Mouse (Mus musculus): ENCODE data around the gene Tyk2. TPM values are rescaled to one million over a fixed set of nuclear protein-coding genes. Genes with fewer than 3 reads are reported as not detected.

Gene Tyk2
- total RNA-seq (2015; ENCODE audit: low replicate concordance) (2.7 and 4.2 TPM in 2 replicates), total RNA-seq (2017; ENCODE audit: low replicate concordance) (3.3 and 5.3 TPM in 2 replicates)

DNA sequence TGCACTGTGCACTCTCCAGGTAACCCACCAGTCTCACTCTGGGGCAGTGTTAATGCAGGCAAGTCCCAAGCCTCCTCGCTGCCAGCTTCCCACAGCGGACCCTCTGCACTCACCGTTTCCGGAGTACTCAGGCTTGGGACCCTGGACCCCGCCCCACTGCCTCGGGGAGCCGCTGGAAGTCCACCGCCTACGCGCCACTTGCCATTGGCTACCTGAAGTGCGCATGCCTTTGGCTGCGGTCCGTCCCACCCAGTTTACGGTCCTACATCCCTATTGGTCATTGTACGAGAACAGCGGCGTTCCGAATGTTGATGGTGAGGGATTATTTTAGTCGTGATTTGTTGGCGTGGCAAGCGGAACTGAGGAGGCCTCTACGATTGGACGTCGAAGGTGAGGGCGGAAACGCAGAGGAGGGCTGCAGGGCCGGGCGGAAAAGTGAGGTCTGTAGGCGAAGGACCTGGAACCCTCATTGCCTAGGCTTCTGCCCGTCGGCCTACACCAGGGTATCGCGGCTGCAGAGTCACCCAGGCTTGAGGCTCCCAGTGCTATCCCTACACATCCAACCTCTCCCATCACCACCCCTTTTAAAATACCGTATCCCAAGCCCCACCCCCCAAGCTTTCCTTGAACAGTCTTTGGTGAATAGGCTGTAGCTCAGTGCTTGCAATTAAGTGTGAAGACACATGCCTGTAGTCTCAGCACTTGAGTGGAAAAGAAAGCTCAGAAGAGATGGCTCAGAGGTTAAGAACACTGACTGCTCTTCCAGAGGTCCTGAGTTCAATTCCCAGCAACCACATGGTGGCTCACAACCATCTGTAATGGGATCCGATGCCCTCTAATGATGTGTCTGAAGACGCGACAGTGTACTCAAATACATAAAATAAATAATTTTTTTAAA, at the start of gene Tyk2:
Gene Tyk2, minus strand, starts transcription at position 185 of the 898 bp plus-strand sequence.
- peak; percentile 94 for ATAC-seq (replicated peaks; ENCODE audit: low FRiP score, poor library complexity, severe bottlenecking)

DNA sequence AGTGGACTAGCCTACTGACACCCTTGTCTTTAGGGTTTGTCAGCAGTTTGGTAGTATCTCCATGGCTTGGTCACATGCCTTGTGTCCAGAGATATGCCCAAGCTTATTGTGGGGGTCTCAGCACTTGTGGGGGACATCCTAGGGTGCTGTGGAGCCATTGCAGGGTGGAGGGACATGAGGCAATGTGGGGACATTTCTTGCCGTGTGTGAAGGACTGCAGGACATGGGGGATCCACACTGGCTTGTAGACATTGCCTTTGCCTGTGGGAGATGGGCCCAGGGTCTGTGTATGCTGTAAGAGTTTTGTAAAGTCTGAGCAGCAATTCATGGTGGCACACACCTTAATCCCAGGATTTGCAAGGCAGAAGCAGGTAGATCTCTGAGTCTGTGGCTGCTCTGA, 49.8 kb upstream of the Tyk2 start:
- ATAC-seq (replicated peaks; ENCODE audit: low FRiP score, poor library complexity, severe bottlenecking) = no peak

DNA sequence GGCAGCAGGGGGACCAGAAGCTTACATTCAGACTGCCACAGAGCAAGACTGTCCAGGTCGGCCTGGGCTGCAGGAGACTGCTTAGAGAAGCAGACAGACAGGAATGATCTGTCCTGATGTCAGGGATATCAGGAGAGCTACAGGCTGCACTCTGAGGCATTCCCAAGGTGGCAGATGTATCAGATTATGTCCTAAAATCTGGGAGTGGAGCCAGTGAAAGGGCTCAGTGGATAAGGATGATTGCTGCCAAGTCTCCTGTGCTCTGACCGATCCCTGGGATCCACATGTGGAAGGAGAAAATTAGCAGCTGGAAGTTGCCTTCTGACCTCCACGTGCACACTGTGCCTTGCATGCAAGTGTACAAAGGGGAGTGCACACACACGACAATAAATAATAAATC, 49.4 kb upstream of the Tyk2 start:
- no peak for ATAC-seq (replicated peaks; ENCODE audit: low FRiP score, poor library complexity, severe bottlenecking)

DNA sequence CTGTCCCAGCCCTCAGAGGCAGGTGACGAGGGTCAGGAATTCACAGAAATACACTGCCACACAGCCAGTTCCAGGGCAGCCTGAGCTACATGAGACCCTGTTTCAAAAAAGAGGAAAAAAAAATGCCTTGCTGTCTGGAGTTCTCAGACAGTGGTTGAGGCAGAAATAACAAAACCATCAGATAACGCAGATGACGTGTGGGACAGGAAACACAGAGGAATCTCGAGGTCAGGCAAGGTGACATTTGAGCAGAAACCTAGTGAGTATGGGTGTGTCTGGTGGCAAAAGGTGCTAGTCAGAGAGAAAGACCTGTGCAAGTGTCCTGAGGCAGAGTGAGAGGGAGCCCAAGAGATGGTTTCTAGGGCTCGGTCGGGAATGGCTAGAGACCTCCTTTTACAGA, 41.3 kb upstream of the Tyk2 start:
- no peak for ATAC-seq (replicated peaks; ENCODE audit: low FRiP score, poor library complexity, severe bottlenecking)

DNA sequence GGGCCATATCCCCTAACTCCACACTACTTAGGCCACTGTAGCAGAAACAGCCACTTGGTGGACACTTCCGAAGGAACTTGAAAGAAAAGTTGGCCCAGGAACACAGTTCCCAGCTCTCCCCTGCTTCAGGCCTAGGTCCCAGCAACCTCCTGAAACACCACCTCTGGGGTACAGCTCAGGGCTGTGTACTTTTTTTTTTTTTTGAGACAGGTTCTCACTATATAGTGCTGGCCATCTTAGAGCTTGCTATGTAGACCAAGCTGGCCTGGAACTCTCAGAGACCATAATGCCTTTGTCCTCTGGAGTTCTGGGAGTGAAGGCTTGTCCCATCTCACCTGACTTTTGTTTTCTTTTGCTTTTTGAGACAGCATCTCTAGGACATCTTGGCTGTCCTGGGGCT, 38.1 kb upstream of the Tyk2 start:
- no peak; the same call in 1 of the 2 replicates for ATAC-seq (replicated peaks; ENCODE audit: low FRiP score, poor library complexity, severe bottlenecking)

DNA sequence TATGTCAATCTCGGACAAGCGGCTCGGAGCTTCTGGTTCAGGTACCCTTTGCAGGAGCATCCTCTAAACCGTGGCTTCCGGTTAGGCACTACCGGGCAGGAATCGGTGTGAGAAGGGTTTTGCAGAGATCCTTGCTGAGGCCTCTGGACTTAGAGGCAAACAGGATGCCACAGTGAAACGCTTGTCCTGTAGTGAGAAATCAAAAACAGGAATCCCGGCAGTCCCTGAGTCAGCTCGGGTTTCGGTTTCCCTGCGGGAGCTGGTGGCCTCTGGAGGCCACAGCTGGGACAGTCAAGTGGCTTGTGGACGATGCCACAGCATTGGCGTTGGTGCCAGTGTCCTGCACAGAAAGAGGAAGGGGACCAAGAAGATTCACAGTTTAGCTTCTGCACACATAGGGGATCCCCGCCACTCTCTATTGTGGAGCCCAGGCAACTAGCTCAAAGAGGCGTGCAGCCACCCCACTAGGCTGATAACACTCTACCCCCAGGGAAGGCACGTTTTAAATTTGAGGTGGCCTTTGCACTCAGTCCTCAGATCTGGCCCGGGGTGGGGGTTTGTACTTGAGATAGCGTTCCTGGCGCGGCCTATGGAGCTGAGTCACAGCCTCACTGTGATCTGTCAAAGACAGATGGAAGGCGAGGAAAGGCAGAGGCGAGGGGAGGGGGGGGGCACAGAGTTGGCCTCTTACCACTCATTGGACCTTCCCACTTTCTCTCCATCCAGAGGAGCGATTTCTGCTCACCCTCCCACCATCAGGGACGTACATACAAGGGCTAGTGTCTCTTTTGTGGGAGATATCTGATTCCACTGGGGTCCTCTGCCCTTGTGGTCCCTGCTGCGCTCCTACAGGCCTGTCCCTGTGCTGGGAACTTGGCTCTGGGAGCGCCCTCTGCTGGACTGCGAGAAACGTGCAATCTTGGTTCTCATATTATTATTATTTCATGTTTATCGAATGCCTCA, 37.4 kb upstream of the Tyk2 start:
- ATAC-seq (replicated peaks; ENCODE audit: low FRiP score, poor library complexity, severe bottlenecking) = peak; percentile 81

DNA sequence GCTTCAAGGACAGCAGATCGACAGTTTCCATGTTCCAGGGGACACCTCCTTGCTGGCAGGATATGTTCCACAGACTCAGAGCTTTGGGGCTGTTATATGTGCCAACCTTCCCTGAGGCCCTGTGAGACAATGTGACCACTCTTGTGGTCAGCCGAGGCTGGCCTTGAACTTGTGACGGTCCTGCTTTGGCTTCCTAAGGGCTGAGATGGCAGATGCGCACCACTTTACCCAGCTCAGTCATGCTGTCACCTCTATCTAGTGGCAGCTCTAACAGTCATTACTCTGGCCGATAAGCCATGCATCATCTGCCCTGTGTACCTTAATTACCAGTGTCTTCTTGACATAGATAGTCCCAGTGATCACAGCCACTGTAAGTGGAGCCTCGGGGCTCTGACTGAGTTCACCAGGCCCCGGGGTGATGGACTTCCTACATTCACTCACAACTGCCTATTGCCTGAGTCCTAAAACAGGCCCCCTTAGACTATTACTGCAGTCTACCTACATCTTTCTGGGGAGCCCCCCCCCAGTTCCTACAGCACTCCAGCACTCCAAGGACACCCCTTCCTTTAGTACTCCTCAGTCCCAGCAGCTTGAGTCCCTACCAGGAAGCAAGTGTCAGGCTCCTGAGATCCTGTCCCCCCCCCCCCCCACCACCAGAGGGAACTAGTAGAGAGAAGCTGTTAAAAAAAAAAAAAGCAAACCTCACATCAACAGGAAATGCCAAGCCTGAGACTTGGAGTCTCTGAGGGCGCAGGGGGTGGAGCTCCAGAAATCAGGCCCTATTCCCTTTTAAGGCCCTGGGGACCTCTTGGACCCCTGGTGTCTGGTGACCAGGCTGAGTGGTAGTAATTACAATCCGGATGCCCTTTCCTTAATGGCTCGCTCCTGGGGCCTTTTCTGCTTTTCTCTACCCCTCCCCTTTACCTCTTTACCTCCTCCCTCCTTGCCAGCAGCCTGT, 36.4 kb upstream of the Tyk2 start:
- no peak for ATAC-seq (replicated peaks; ENCODE audit: low FRiP score, poor library complexity, severe bottlenecking)

DNA sequence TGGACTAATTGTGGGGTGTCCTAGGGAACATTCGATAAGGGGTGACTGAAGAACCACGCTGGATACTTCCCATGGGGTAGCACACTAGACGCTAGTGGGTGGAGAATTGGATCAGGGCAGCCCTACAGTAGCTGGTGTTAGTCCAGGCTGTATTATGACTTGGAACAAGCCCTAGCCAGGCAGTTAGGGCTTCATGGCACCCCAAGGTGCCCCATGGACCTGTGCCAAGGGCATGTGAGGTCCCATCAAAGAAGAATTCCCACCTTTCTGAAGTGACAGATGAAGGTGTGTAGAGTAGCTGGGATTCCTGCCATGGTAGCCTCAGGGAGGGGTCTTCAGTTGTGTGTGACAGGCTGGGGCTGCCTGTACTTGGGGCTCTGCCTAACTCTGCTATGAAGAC, 35.5 kb upstream of the Tyk2 start:
- no peak for ATAC-seq (replicated peaks; ENCODE audit: low FRiP score, poor library complexity, severe bottlenecking)

DNA sequence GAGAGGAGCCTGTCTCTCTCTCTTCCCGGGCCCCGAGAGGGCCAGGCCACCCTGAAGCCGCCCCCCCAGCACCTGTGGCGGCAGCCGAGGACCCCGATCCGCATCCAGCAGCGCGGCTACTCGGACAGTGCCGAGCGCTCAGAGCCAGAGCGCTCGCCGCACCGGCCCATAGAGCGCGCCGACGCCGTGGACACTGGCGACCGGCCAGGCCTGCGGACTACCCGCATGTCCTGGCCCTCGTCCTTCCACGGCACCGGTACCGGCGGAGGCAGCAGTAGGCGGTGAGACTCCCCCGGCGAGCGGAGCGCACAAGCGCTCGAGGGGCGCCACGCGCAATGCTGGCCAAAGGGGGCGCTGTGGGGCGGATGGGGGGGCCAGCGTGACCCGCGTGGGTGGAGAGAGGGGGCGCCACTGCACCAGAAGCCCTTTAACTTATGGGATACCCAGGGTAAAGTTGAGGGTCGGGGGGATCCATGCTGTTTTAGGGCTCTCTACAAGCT, 35.0 kb upstream of the Tyk2 start:
- no peak for ATAC-seq (replicated peaks; ENCODE audit: low FRiP score, poor library complexity, severe bottlenecking)

DNA sequence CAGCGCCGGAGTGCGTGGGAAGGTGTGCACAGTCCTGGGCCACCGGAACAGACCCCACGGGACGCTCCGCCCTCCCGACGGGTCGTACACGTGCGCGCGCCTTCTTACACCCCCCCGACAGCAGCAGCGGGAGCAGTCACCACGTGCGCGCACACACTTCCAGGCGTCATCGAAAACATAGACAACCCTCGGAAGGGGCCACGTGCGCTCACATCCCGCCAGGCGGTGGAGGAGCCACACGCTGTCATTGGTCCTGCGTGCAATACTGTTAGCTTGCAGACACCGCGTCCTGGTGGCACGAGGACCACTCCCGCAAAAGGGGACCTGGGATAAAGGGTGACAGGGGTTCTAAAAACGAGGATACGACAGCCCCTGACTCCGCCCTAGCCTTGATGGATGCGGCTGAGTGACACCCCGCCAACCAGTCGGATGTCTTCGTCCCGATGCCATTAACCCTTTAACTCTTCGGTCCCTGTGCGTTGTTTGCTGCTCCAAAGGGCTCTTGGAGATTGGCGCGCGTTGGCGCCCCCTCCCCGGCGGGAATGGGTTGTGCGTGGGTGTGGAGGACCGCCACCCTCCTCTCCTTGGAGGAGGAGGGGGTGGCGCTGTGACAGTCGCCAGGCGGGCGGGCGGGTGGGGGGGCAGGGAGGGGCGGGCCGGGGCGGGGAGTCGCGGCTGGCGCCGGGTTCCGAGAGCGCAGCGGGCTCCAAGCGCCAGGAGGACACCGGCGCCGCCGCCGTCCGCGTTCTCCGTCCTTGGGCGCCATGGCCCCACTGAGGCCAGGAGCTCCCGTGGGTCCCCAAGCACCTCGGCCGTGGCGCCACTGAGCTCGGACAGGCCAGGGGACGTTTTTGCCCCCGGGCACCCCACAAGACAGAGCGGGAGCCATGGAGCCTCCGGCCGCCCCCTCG, 34.3 kb upstream of the Tyk2 start, which contains the start of gene Pde4a:
Gene Pde4a, plus strand, starts transcription at position 674 of the 911 bp plus-strand sequence.
- ATAC-seq (replicated peaks; ENCODE audit: low FRiP score, poor library complexity, severe bottlenecking) = no peak

DNA sequence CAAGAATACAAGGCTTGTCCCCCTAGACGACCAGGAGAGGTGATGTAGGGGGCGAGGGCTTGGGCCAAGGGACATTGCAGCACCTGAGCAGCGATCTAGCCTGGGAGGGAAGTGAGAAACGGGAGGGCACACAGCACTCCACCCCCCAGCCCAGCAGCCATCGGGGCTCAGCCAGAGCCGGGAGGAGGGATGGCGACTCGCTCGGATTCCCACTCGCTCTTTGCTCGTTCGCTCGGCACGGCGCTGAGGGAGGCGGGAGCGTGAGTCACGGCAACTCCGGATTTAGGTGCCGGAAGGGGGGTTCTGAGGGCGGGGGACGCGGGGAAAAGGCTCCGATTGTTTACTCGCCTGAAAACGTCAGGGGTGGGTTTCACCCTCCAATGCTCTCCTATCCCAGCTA, 33.0 kb upstream of the Tyk2 start:
- no peak for ATAC-seq (replicated peaks; ENCODE audit: low FRiP score, poor library complexity, severe bottlenecking)

DNA sequence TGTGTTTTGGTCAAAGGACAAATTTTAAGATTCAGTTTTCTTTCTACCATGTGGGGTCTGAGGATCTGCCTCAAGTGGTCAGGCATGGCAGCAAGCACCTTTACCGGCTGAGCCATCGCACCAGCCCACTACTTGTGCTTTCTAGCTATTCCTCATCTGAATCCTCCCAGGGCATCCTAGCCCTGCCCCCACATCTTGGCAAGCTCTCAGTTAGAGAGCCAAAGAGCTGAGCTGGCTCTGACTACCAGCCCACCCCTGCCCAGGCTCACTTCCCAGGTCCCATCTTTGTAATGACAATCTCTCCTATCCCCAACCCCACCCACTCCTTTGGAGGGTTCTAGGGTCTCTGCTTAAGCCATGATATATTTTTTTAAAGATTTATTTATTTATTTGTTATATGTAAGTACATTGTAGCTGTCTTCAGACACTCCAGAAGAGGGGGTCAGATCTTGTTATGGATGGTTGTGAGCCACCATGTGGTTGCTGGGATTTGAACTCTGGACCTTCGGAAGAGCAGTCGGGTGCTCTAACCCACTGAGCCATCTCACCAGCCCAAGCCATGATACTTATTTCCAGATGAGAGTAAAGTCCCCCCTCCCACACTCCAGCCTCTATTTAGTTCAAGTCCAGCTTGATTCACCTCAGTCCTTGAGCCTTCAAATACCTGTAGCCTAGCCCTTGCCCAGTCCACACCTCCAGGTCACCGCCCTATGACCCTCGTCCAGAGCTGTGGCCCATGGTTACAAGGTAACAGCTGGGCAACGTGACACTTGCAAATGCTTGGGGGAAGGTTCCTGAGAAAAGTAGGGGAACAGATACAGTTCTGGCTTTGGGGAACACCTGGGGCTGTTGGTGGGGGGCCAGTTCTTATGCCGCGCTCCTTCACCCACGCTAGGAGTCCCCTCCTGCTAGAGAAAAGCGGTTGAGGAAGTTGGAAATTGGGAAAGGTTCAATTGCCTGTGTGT, 32.3 kb upstream of the Tyk2 start:
- ATAC-seq (replicated peaks; ENCODE audit: low FRiP score, poor library complexity, severe bottlenecking) = no peak

DNA sequence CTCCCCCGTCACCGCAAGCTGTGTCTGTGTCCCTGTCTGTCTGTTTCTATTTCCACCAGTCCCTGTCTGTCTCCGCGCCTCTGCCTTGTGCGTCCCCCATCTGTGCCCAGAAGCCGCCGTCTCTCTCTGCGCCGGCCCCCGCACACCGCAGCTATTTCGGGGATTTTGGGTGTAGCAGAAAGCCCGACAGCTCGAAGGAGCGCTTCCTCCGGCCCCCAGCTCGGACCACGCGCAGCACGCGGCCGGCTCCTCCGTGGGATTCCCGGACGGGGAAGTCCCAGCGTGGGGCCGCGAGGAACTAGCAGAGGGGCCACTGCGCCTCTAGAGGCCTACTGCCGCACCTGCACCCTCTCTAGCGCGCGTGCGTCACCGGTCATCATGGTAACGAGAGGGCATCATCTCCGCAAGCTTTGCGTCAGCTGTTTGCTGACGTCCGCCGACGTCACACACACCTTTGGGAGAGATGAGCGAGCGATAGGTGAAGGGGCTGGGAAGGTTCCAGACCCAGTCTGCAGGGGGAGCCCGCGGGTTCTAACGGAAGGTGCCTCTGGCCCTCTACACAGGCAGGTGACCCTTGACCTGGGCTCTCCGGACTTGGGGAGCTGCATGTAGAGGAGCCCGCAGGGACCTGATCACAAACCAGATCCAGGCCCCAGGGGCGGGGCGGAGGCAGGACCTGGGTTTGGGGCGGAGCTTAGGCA, 30.3 kb upstream of the Tyk2 start:
- peak; percentile 95 for ATAC-seq (replicated peaks; ENCODE audit: low FRiP score, poor library complexity, severe bottlenecking)

DNA sequence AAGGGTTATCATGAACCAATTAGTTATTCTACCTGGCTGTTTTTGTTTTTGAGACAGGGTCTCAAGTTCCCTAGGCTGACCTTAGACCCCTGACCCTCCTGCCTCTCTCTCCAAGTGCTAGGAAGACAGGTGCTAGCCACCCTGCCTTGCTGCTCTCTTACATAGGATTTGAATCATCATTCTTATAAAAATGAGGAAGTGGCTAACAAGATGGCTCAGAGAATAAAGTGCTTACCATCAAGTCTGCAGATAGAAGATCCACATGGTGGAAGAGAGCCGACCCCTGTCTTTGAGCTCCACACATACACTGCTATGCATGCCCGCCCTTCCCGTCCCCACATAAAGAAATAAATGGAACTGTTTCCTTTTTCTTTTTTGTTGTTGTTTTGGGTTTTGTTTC, 23.7 kb upstream of the Tyk2 start:
- no peak for ATAC-seq (replicated peaks; ENCODE audit: low FRiP score, poor library complexity, severe bottlenecking)

DNA sequence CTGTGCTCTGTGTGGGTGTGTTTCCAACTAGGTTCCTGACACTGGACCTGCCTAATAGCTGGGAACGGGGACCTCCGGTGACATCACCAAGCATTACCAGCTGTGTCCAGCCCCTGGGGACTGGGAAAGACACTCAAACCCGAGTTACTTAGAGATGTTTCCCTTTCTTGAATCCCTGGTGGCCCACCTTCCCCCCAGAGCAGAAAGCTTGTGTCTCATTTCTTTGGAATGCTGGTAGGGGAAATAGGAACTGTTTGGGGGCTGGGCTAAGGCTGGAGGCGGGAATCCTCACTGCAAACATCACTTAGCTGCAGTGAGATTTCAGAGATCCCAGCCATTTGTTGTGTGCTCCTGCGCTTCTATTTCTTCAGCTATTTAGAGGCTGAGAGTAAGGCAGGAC, 22.8 kb upstream of the Tyk2 start:
- ATAC-seq (replicated peaks; ENCODE audit: low FRiP score, poor library complexity, severe bottlenecking) = no peak

DNA sequence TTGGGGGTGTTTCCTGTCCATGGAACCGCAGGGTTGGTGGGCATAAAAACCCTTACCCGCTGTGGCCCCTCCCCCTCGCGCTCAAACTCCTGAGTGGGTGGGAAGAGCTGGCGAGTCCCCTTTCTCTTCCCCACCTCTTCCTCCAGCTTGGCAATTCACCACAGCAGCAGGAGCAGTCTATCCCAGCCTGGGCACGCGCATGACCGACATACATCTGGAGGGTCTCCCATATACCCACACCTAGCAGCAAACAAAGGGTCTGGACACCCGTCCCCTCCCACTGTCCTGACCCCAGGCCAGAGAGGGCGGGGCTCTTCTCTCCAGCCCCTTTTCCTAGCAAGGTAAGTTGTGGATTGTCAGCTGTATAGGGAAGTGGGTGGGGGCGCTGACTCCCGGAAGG, 22.3 kb upstream of the Tyk2 start:
- ATAC-seq (replicated peaks; ENCODE audit: low FRiP score, poor library complexity, severe bottlenecking) = no peak

All from erythroblast, adult 5-6 weeks (primary cell).